Mouse (Mus musculus): Measurements from ENCODE around the gene Hist1h3b. TPM values are rescaled to one million over a fixed set of nuclear protein-coding genes. Genes with fewer than 3 reads are reported as not detected.
"Not testable (repeated sequence)": the region's sequence is repeated elsewhere in the genome, so short reads cannot be mapped to it uniquely, and the experiment has no call there.

Hist1h3b gene
- polyA plus RNA-seq, 1 experiment = 0.88 TPM

- TF ChIP-seq POLR2A (IDR thresholded peaks at IDR 0.05; ENCODE audit: low read depth, low read length) (no peak), CTCF (conservative IDR thresholded peaks at IDR 0.05; ENCODE audit: insufficient read depth, insufficient read length, low read depth, low read length) (no peak)
- peaks cover 8% of the 10 kb centered on the region; the same call in 1 of the 2 replicates for H3K4me1 ChIP-seq (ENCODE audit: control insufficient read depth, insufficient read depth, low read length)
- H3K27ac ChIP-seq (ENCODE audit: insufficient read depth, low read depth, low read length) = peak overlapping the region; percentile 46; the same call in 1 of the 2 replicates
- H3K27me3 ChIP-seq (replicated peaks; ENCODE audit: control insufficient read depth, insufficient read depth, low read length) = no peaks in the 10 kb centered on the region
- H3K4me3 ChIP-seq (ENCODE audit: insufficient read depth, low read depth, low read length) = peak overlapping the region; percentile 52
- under 1% methylated on average over 10 of the region's 10 CpGs for WGBS
- no peak for DNase-seq
- no peaks in the 10 kb centered on the region for H3K36me3 ChIP-seq (ENCODE audit: control insufficient read depth, insufficient read depth, low read length)
These were observed 11.1 kb downstream of the Hist1h3b start for GRCm38 (mm10) chr13:23763242-23763585.

- Histone ChIP-seq H3K27ac (ENCODE audit: insufficient read depth, low read depth, low read length) (peak within 1 kb of the TSS; percentile 46; the same call in 1 of the 2 replicates), H3K27me3 (replicated peaks; ENCODE audit: control insufficient read depth, insufficient read depth, low read length) (no peaks in the 10 kb centered on the region), H3K4me3 (ENCODE audit: insufficient read depth, low read depth, low read length) (peak within 1 kb of the TSS; percentile 52), H3K4me1 (ENCODE audit: control insufficient read depth, insufficient read depth, low read length) (peaks cover 8% of the 10 kb centered on the region; the same call in 1 of the 2 replicates), H3K36me3 (ENCODE audit: control insufficient read depth, insufficient read depth, low read length) (no peaks in the 10 kb centered on the region)
- peak; percentile 89 for DNase-seq
- WGBS = 5% methylated on average over 34 of the region's 34 CpGs
- TF ChIP-seq POLR2A (IDR thresholded peaks at IDR 0.05; ENCODE audit: low read depth, low read length) (peak; percentile 31), CTCF (conservative IDR thresholded peaks at IDR 0.05; ENCODE audit: insufficient read depth, insufficient read length, low read depth, low read length) (no peak)
These were observed 11.7 kb downstream of the Hist1h3b start, which contains the start of gene Hist1h1a for GRCm38 (mm10) chr13:23763586-23764323. Gene Hist1h1a (plus strand): TSS chr13:23763666.

DNA sequence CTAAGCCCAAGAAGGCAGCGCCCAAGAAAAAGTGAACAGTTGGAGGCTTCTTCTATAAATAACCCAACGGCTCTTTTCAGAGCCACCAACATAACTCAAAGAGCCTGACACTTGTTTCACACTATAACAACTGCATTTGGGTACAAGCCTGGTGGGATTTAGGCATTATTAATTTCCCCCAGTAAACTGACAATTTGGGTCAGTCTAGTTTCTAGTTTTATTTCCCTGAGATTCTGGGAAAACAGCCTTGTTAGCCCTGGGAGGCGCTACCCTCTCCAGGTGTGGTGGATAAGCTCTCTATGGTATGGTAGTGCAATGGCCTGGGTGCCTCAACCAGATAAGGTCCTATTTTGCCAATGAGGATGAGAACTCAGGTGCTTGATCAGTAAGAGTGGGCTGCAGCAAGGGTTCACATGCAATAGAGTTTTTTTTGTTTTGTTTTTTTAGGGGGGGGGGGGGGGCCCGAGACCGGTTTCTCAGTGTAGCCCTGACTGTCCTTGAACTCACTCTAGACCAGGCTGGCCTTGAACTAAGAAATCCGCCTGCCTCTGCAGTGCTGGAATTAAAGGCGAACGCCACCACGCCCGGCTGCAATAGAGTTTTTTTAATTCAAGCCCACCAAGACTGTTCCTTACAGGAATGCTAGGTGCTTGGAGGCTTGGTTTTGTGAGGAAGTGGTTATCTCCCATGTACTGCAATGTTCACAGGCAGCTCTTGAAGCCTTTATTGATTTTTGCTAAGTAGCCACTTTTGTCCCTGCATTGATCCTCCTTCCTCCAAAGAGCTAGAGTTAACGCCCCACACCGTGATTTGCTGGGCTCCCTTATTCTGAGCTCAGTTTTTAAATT, 12.5 kb downstream of the Hist1h3b start:
- Histone ChIP-seq H3K27me3 (replicated peaks; ENCODE audit: control insufficient read depth, insufficient read depth, low read length) (no peaks in the 10 kb centered on the region), H3K4me3 (ENCODE audit: insufficient read depth, low read depth, low read length) (no peak overlapping the region), H3K36me3 (ENCODE audit: control insufficient read depth, insufficient read depth, low read length) (no peaks in the 10 kb centered on the region), H3K27ac (ENCODE audit: insufficient read depth, low read depth, low read length) (no peak overlapping the region), H3K4me1 (ENCODE audit: control insufficient read depth, insufficient read depth, low read length) (peaks cover 8% of the 10 kb centered on the region; the same call in 1 of the 2 replicates)
- no peak for DNase-seq
- TF ChIP-seq POLR2A (IDR thresholded peaks at IDR 0.05; ENCODE audit: low read depth, low read length) (no peak), CTCF (conservative IDR thresholded peaks at IDR 0.05; ENCODE audit: insufficient read depth, insufficient read length, low read depth, low read length) (no peak)
- WGBS = 65% methylated on average over 12 of the region's 12 CpGs

- 94% methylated on average over 1 of the region's 1 CpGs for WGBS
- Histone ChIP-seq H3K4me1 (ENCODE audit: control insufficient read depth, insufficient read depth, low read length) (peaks cover 8% of the 10 kb centered on the region; the same call in 1 of the 2 replicates), H3K36me3 (ENCODE audit: control insufficient read depth, insufficient read depth, low read length) (no peaks in the 10 kb centered on the region), H3K4me3 (ENCODE audit: insufficient read depth, low read depth, low read length) (no peak overlapping the region), H3K27ac (ENCODE audit: insufficient read depth, low read depth, low read length) (no peak overlapping the region), H3K27me3 (replicated peaks; ENCODE audit: control insufficient read depth, insufficient read depth, low read length) (no peaks in the 10 kb centered on the region)
- no peak for TF ChIP-seq CTCF (conservative IDR thresholded peaks at IDR 0.05; ENCODE audit: insufficient read depth, insufficient read length, low read depth, low read length)
- no peak for TF ChIP-seq POLR2A (IDR thresholded peaks at IDR 0.05; ENCODE audit: low read depth, low read length)
- no peak for DNase-seq
These were observed 13.1 kb downstream of the Hist1h3b start for GRCm38 (mm10) chr13:23765172-23765513.

- no peak overlapping the region for H3K4me3 ChIP-seq (ENCODE audit: insufficient read depth, low read depth, low read length)
- H3K4me1 ChIP-seq (ENCODE audit: control insufficient read depth, insufficient read depth, low read length) = peaks cover 4% of the 10 kb centered on the region; the same call in 1 of the 2 replicates
- TF ChIP-seq POLR2A (IDR thresholded peaks at IDR 0.05; ENCODE audit: low read depth, low read length) (no peak), CTCF (conservative IDR thresholded peaks at IDR 0.05; ENCODE audit: insufficient read depth, insufficient read length, low read depth, low read length) (no peak)
- no peaks in the 10 kb centered on the region for H3K36me3 ChIP-seq (ENCODE audit: control insufficient read depth, insufficient read depth, low read length)
- DNase-seq = no peak
- H3K27me3 ChIP-seq (replicated peaks; ENCODE audit: control insufficient read depth, insufficient read depth, low read length) = no peaks in the 10 kb centered on the region
- no peak overlapping the region for H3K27ac ChIP-seq (ENCODE audit: insufficient read depth, low read depth, low read length)
These were observed 14.7 kb downstream of the Hist1h3b start for GRCm38 (mm10) chr13:23766772-23767171.

- WGBS = 56% methylated on average over 5 of the region's 5 CpGs
- TF ChIP-seq POLR2A (IDR thresholded peaks at IDR 0.05; ENCODE audit: low read depth, low read length) (no peak), CTCF (conservative IDR thresholded peaks at IDR 0.05; ENCODE audit: insufficient read depth, insufficient read length, low read depth, low read length) (no peak)
These were observed 16.8 kb downstream of the Hist1h3b start for GRCm38 (mm10) chr13:23768834-23769397.

GRCm38 (mm10) chr13:23769613-23770012, 17.5 kb downstream of the Hist1h3b start, which contains the start of gene Trim38:
Gene Trim38 (plus strand): TSS chr13:23769913.
- DNase-seq; H3K27me3 ChIP-seq (replicated peaks; ENCODE audit: control insufficient read depth, insufficient read depth, low read length); H3K27ac ChIP-seq (ENCODE audit: insufficient read depth, low read depth, low read length); H3K4me3 ChIP-seq (ENCODE audit: insufficient read depth, low read depth, low read length); H3K36me3 ChIP-seq (ENCODE audit: control insufficient read depth, insufficient read depth, low read length); H3K4me1 ChIP-seq (ENCODE audit: control insufficient read depth, insufficient read depth, low read length): not testable (repeated sequence)
- WGBS = 90% methylated on average over 2 of the region's 2 CpGs

More at GRCm38 (mm10) chr13:23768834-23769397, 16.8 kb downstream of the Hist1h3b start:
- Histone ChIP-seq H3K27me3 (replicated peaks; ENCODE audit: control insufficient read depth, insufficient read depth, low read length) (no peaks in the 10 kb centered on the region), H3K36me3 (ENCODE audit: control insufficient read depth, insufficient read depth, low read length) (no peaks in the 10 kb centered on the region), H3K4me1 (ENCODE audit: control insufficient read depth, insufficient read depth, low read length) (no peaks in the 10 kb centered on the region), H3K4me3 (ENCODE audit: insufficient read depth, low read depth, low read length) (no peak overlapping the region), H3K27ac (ENCODE audit: insufficient read depth, low read depth, low read length) (no peak overlapping the region)
- no peak for DNase-seq
